Mouse (Mus musculus) stomach, embryonic 14.5 days (tissue): Measurements from ENCODE around the gene March7. TPM values are rescaled to one million over a fixed set of nuclear protein-coding genes. Genes with fewer than 3 reads are reported as not detected.

ENCODE experiments used
- ATAC-seq: fragments of 200-750 bp; cut with Nextera tagmentation; 2 replicates; pipeline ENCODE4 v1.8.0; 2017; ENCODE audit warnings: low read depth, moderate TSS enrichment; ENCODE audit not compliant: insufficient number of reproducible peaks, insufficient read depth, low FRiP score
- H3K27ac ChIP-seq: fragments of 300-500 bp; sonication (generic); 2 replicates; pipeline ENCODE4 v1.5.1; 2014; ENCODE audit warnings: mild to moderate bottlenecking, low read length, moderate library complexity, mixed read lengths
- H3K27me3 ChIP-seq: fragments of 300-500 bp; sonication (generic); 2 replicates; pipeline ENCODE4 v1.6.1; 2014; ENCODE audit warnings: low read length, control low read depth, mixed read lengths; ENCODE audit not compliant: control insufficient read depth, insufficient read depth
- H3K36me3 ChIP-seq: fragments of 300-500 bp; sonication (generic); 2 replicates; pipeline ENCODE4 v1.6.1; 2014; ENCODE audit warnings: mild to moderate bottlenecking, control low read depth, low read length, moderate library complexity, mixed read lengths; ENCODE audit not compliant: control insufficient read depth, insufficient read depth
- H3K4me1 ChIP-seq: fragments of 300-500 bp; sonication (generic); 2 replicates; pipeline ENCODE4 v1.6.1; 2014; ENCODE audit warnings: low read length, control low read depth, mixed read lengths; ENCODE audit not compliant: control insufficient read depth, insufficient read depth
- H3K4me2 ChIP-seq: fragments of 300-500 bp; sonication (generic); replicated peaks from 2 replicates; pipeline ENCODE4 v1.6.1; 2014; ENCODE audit warnings: low read depth, low read length, control low read depth
- H3K4me3 ChIP-seq: fragments of 300-500 bp; sonication (generic); 2 replicates; pipeline ENCODE4 v1.5.1; 2014; ENCODE audit warnings: low read depth, low read length, control low read depth
- H3K9ac ChIP-seq: fragments of 300-500 bp; sonication (generic); replicated peaks from 2 replicates; pipeline ENCODE4 v1.6.1; 2014; ENCODE audit warnings: low read depth, mild to moderate bottlenecking, control low read depth, low read length, moderate library complexity, mixed read lengths
- H3K9me3 ChIP-seq: fragments of 300-500 bp; sonication (generic); 2 replicates; pipeline ENCODE4 v1.6.1; 2016; ENCODE audit warnings: low read depth, low read length, control low read depth; ENCODE audit not compliant: control insufficient read depth
- WGBS: fragments of 180-500 bp; shearing (Covaris S2); extraction: QIAGEN DNeasy Blood & Tissue Kit; methylation state at CpG from one replicate; pipeline ENCODE4 v1.1.7; 2014; 5-methylcytosine and 5-hydroxymethylcytosine counted together
- polyA plus RNA-seq: library from polyadenylated mRNA; unstranded; fragments of >200 nt; fragmentation: Nextera tagmentation; extraction: Ambion mirVana; gene quantifications from 2 replicates; pipeline ENCODE4 v1.2.1, GENCODE M21; 2014

Gene March7
- 79.3 and 87.8 TPM in 2 replicates for polyA plus RNA-seq

- ATAC-seq = peak; percentile 91
- WGBS = under 1% methylated on average over 75 of the region's 109 CpGs
- peak within 1 kb of the TSS; percentile 81 for H3K4me2 ChIP-seq
Observed at GRCm38 (mm10) chr2:60209703-60210651, at the start of gene March7, which contains the start of gene Baz2b. TSS of gene March7 (plus strand) at chr2:60209887. TSS of gene Baz2b (minus strand) at chr2:60209839.

DNA sequence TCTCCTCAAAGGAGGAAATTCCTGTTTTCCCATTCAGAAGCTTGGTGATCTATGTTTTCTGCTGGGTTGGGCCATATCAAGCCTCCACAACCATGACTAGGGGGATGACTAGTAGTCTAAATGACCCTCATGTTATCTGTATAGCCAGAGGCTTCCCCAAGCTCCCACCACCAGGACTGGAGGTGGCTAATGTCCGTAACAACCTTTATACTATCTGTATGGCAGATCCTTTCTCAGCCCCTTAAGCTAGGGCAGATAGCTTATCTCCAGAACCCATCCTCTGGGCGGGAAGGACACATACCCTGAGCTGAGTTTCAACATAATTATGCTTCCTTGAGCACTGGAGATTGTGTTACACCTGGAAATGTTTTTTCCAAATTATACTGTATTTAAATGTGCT is 45.9 kb upstream of the March7 start:
- Histone ChIP-seq H3K9ac (no peak overlapping the region), H3K27ac (no peak overlapping the region), H3K9me3 (no peaks in the 10 kb centered on the region), H3K4me1 (no peaks in the 10 kb centered on the region), H3K4me2 (no peak overlapping the region), H3K4me3 (no peak overlapping the region), H3K27me3 (no peaks in the 10 kb centered on the region), H3K36me3 (no peaks in the 10 kb centered on the region)
- 78% methylated on average over 2 of the region's 2 CpGs for WGBS
- no peak for ATAC-seq

More at GRCm38 (mm10) chr2:60209703-60210651, at the start of gene March7, which contains the start of gene Baz2b:
- Histone ChIP-seq H3K36me3 (peaks cover 6% of the 10 kb centered on the region; the same call in 1 of the 2 replicates), H3K27me3 (no peaks in the 10 kb centered on the region), H3K27ac (peak within 1 kb of the TSS; percentile 81), H3K9ac (peak within 1 kb of the TSS; percentile 95), H3K4me1 (peaks cover 11% of the 10 kb centered on the region; the same call in 1 of the 2 replicates), H3K4me3 (peak within 1 kb of the TSS; percentile 90), H3K9me3 (no peaks in the 10 kb centered on the region)

DNA sequence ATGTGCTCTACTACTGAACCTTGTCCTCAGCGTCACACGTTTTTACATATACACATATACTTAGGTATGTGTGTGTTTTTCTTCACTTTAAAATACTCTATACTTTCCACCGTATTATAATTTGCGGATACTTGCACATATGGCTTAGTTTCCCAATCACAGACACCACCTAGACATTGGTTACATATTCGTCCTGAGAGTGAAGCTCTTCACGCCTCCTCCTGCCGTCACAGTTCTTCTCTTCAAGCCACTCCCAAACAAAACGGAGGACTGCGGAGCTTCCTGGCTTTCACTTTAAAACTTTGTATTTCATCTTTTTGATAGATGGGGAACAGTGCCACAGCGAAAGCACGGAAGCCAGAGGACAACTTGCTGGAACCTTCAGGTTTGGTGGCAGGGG is 44.0 kb upstream of the March7 start:
- 84% methylated on average over 11 of the region's 11 CpGs for WGBS
- no peak overlapping the region for H3K9ac ChIP-seq
- H3K4me1 ChIP-seq = no peaks in the 10 kb centered on the region
- H3K4me3 ChIP-seq = no peak overlapping the region
- H3K27ac ChIP-seq = no peak overlapping the region
- H3K4me2 ChIP-seq = no peak overlapping the region
- no peaks in the 10 kb centered on the region for H3K9me3 ChIP-seq
- no peaks in the 10 kb centered on the region for H3K36me3 ChIP-seq
- no peak for ATAC-seq
- H3K27me3 ChIP-seq = no peaks in the 10 kb centered on the region

GRCm38 (mm10) chr2:60166878-60167277 is 42.8 kb upstream of the March7 start:
- no peaks in the 10 kb centered on the region for H3K27me3 ChIP-seq
- H3K4me3 ChIP-seq = no peak overlapping the region
- ATAC-seq = no peak
- no peaks in the 10 kb centered on the region for H3K9me3 ChIP-seq
- WGBS = 88% methylated on average over 4 of the region's 4 CpGs
- H3K36me3 ChIP-seq = no peaks in the 10 kb centered on the region
- H3K4me2 ChIP-seq = no peak overlapping the region
- H3K27ac ChIP-seq = no peak overlapping the region
- H3K9ac ChIP-seq = no peak overlapping the region
- no peaks in the 10 kb centered on the region for H3K4me1 ChIP-seq

GRCm38 (mm10) chr2:60171786-60172530 is 37.7 kb upstream of the March7 start:
- Histone ChIP-seq H3K4me3 (no peak overlapping the region), H3K4me1 (no peaks in the 10 kb centered on the region), H3K9me3 (no peaks in the 10 kb centered on the region; the same call in 1 of the 2 replicates), H3K27ac (no peak overlapping the region), H3K27me3 (no peaks in the 10 kb centered on the region), H3K4me2 (no peak overlapping the region), H3K9ac (no peak overlapping the region), H3K36me3 (no peaks in the 10 kb centered on the region)
- 64% methylated on average over 7 of the region's 7 CpGs for WGBS
- no peak for ATAC-seq

- ATAC-seq = no peak
- Histone ChIP-seq H3K9me3 (no peaks in the 10 kb centered on the region; the same call in 1 of the 2 replicates), H3K4me2 (no peak overlapping the region), H3K27me3 (no peaks in the 10 kb centered on the region), H3K4me3 (no peak overlapping the region), H3K27ac (no peak overlapping the region), H3K36me3 (no peaks in the 10 kb centered on the region), H3K4me1 (no peaks in the 10 kb centered on the region), H3K9ac (no peak overlapping the region)
- 81% methylated on average over 2 of the region's 2 CpGs for WGBS
Observed at GRCm38 (mm10) chr2:60172531-60172914, 37.2 kb upstream of the March7 start.

- no peaks in the 10 kb centered on the region; the same call in 1 of the 2 replicates for H3K9me3 ChIP-seq
- H3K4me1 ChIP-seq = no peaks in the 10 kb centered on the region
- ATAC-seq = no peak
- WGBS = 60% methylated on average over 3 of the region's 3 CpGs
- no peak overlapping the region for H3K4me2 ChIP-seq
- no peak overlapping the region for H3K9ac ChIP-seq
- H3K27me3 ChIP-seq = no peaks in the 10 kb centered on the region
- H3K4me3 ChIP-seq = no peak overlapping the region
- H3K36me3 ChIP-seq = no peaks in the 10 kb centered on the region
- H3K27ac ChIP-seq = no peak overlapping the region
Observed at GRCm38 (mm10) chr2:60173190-60173589, 36.5 kb upstream of the March7 start.

DNA sequence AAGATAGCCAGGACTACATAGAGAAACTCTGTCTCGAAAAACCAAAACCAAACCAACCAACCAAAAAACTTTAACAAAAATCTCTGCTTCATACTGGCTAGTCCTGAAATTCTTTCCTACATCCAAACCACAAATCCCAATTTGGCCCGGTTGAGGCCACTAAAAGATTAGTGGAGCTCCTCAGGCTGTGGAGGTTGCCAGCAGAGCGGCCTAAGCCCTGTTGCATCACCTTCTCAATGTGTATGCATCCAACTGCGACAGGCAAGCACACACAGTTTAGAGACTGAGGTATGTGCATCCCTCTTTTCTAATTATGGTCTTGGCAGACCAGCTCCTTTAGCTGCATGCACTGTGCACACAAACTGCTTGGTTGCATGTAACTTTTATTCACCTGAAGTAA is 36.1 kb upstream of the March7 start:
- no peak for ATAC-seq
- Histone ChIP-seq H3K4me3 (no peak overlapping the region), H3K9me3 (no peaks in the 10 kb centered on the region; the same call in 1 of the 2 replicates), H3K27ac (no peak overlapping the region), H3K9ac (no peak overlapping the region), H3K27me3 (no peaks in the 10 kb centered on the region), H3K4me1 (no peaks in the 10 kb centered on the region), H3K4me2 (no peak overlapping the region), H3K36me3 (no peaks in the 10 kb centered on the region)
- WGBS = 89% methylated on average over 4 of the region's 4 CpGs
